Mouse (Mus musculus): ENCODE data around the gene Cdh12.

DNA sequence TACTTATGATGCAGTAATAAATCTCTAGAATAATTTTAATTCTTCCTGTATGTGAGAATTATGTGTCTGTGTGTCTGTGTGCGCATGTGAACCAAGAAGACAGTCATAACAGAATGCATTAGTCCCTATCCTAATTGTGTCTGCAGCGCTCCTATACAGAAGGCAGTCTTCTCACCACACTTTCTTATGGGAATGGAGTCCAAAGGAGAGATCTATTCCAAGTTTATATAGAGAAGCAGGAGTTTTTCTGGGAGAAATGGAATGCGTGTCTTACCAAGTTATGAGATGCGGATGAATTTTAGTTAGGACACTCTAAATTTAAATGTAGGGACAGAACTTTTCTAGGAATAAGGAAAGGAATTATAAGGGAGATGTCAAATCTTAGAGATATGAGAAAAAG is 101.9 kb downstream of the Cdh12 start:
- TF ChIP-seq CTCF (IDR thresholded peaks at IDR 0.05; ENCODE audit: extremely low read depth, insufficient read depth, insufficient read length, insufficient replicate concordance) = no peak
- TF ChIP-seq POLR2A (IDR thresholded peaks at IDR 0.05; ENCODE audit: low read depth, low read length) = no peak

Measured in spleen, adult 2 months (tissue).